Mouse (Mus musculus): ENCODE results near the gene 2310011J03Rik.

DNA sequence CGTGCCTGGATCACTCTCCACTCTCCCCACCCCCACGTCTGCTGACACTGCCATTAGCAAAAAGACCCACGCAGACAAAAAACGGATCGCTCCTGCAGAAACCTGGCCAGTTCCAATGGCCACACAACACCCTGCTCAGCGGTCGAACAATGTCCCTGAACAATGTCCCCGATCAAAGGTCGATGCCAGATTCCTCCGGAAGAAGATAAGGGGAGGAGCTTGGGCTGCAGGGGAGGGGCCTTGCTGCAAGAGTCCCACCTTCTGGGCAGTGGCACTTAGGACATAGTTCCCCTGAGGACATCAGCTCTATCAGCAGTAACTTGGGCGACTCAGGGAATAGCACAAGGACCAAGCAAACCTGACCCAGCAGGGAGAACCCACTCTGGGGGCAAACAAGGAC is 31.6 kb upstream of the 2310011J03Rik start:
- no peak for TF ChIP-seq CTCF (IDR thresholded peaks at IDR 0.05; ENCODE audit: insufficient read depth, low read length)
- TF ChIP-seq POLR2A (IDR thresholded peaks at IDR 0.05; ENCODE audit: borderline replicate concordance, extremely low read depth, low read depth, low read length): no peak

Measured in lung, adult 2 months (tissue).